Mouse (Mus musculus): ENCODE results near the gene Arl15. TPM values are rescaled to one million over a fixed set of nuclear protein-coding genes. Genes with fewer than 3 reads are reported as not detected.

Arl15 gene
- total RNA-seq, 2 experiments from 2014 or later = 4.6 to 6.2 TPM

GRCm38 (mm10) chr13:113935697-113936096 is 141.4 kb downstream of the Arl15 start:
- no peak for DNase-seq
- no peak for TF ChIP-seq CTCF (IDR thresholded peaks at IDR 0.05)
- Histone ChIP-seq H3K4me3 (no peak overlapping the region), H3K27ac (no peak overlapping the region)
- intact Hi-C loops (cut with DNase I) = no loop called here

GRCm38 (mm10) chr13:113937231-113937630 is 142.9 kb downstream of the Arl15 start:
- no peak for DNase-seq
- TF ChIP-seq CTCF (IDR thresholded peaks at IDR 0.05) = no peak

GRCm38 (mm10) chr13:113938561-113938960 is 144.3 kb downstream of the Arl15 start:
- intact Hi-C loops (cut with DNase I) = no loop called here
- TF ChIP-seq CTCF (IDR thresholded peaks at IDR 0.05) = no peak
- no peak overlapping the region for H3K4me3 ChIP-seq
- peak overlapping the region; percentile 35; the same call in 1 of the 2 replicates for H3K27ac ChIP-seq
- DNase-seq = peak; percentile 28

More at GRCm38 (mm10) chr13:113937231-113937630, 142.9 kb downstream of the Arl15 start:
- Histone ChIP-seq H3K4me3 (no peak overlapping the region), H3K27ac (no peak overlapping the region)
- intact Hi-C loops (cut with DNase I) = no loop called here

- H3K27ac ChIP-seq = peak overlapping the region; percentile 35
- intact Hi-C loops (cut with DNase I) = no loop called here
- H3K4me3 ChIP-seq = no peak overlapping the region
- no peak for DNase-seq
- TF ChIP-seq CTCF (IDR thresholded peaks at IDR 0.05) = no peak
These were observed 144.8 kb downstream of the Arl15 start for GRCm38 (mm10) chr13:113939097-113939496.

- no peak for TF ChIP-seq CTCF (IDR thresholded peaks at IDR 0.05)
- intact Hi-C loops (cut with DNase I) = no loop called here
- peak overlapping the region; percentile 35 for H3K27ac ChIP-seq
- H3K4me3 ChIP-seq = no peak overlapping the region
- DNase-seq = peak; percentile 59
These were observed 145.4 kb downstream of the Arl15 start for GRCm38 (mm10) chr13:113939681-113940080.

- peak; percentile 38 for DNase-seq
- no peak overlapping the region for H3K4me3 ChIP-seq
- no peak for TF ChIP-seq CTCF (IDR thresholded peaks at IDR 0.05)
- H3K27ac ChIP-seq = peak overlapping the region; percentile 16; the same call in 1 of the 2 replicates
- intact Hi-C loops (cut with DNase I) = no loop called here
These were observed 145.8 kb downstream of the Arl15 start for GRCm38 (mm10) chr13:113940151-113940550.

- Histone ChIP-seq H3K4me3 (no peak overlapping the region), H3K27ac (no peak overlapping the region)
- DNase-seq = no peak
- intact Hi-C loops (cut with DNase I) = no loop called here
- no peak for TF ChIP-seq CTCF (IDR thresholded peaks at IDR 0.05)
These were observed 147.6 kb downstream of the Arl15 start for GRCm38 (mm10) chr13:113941943-113942342.

GRCm38 (mm10) chr13:113947546-113947945 is 153.2 kb downstream of the Arl15 start:
- Histone ChIP-seq H3K4me3 (no peak overlapping the region), H3K27ac (no peak overlapping the region)
- DNase-seq = no peak
- TF ChIP-seq CTCF (IDR thresholded peaks at IDR 0.05) = no peak
- intact Hi-C loops (cut with DNase I) = no loop called here

GRCm38 (mm10) chr13:113949708-113950107 is 155.4 kb downstream of the Arl15 start:
- no peak for TF ChIP-seq CTCF (IDR thresholded peaks at IDR 0.05)
- H3K4me3 ChIP-seq = no peak overlapping the region
- DNase-seq = peak; percentile 70
- H3K27ac ChIP-seq = peak overlapping the region; percentile 62
- intact Hi-C loops (cut with DNase I) = no loop called here

- intact Hi-C loops (cut with DNase I) = no loop called here
- TF ChIP-seq CTCF (IDR thresholded peaks at IDR 0.05) = no peak
- H3K27ac ChIP-seq = peak overlapping the region; percentile 62
- peak overlapping the region; percentile 15; the same call in 1 of the 2 replicates for H3K4me3 ChIP-seq
- peak; percentile 40 for DNase-seq
These were observed 155.8 kb downstream of the Arl15 start for GRCm38 (mm10) chr13:113950131-113950530.

GRCm38 (mm10) chr13:113957438-113957837 is 163.1 kb downstream of the Arl15 start:
- no peak for TF ChIP-seq CTCF (IDR thresholded peaks at IDR 0.05)
- Histone ChIP-seq H3K27ac (no peak overlapping the region), H3K4me3 (no peak overlapping the region)
- intact Hi-C loops (cut with DNase I) = no loop called here
- DNase-seq = no peak

- no peak for DNase-seq
- intact Hi-C loops (cut with DNase I) = no loop called here
- TF ChIP-seq CTCF (IDR thresholded peaks at IDR 0.05) = no peak
- no peak overlapping the region for H3K4me3 ChIP-seq
- no peak overlapping the region for H3K27ac ChIP-seq
These were observed 170.6 kb downstream of the Arl15 start for GRCm38 (mm10) chr13:113964945-113965344.

- intact Hi-C loops (cut with DNase I) = no loop called here
- no peak overlapping the region for H3K4me3 ChIP-seq
- DNase-seq = no peak
- H3K27ac ChIP-seq = no peak overlapping the region
- no peak for TF ChIP-seq CTCF (IDR thresholded peaks at IDR 0.05)
These were observed 176.4 kb downstream of the Arl15 start for GRCm38 (mm10) chr13:113970706-113971105.

GRCm38 (mm10) chr13:113972401-113972800 is 178.1 kb downstream of the Arl15 start:
- DNase-seq = no peak
- TF ChIP-seq CTCF (IDR thresholded peaks at IDR 0.05) = no peak
- intact Hi-C loops (cut with DNase I) = no loop called here
- Histone ChIP-seq H3K27ac (no peak overlapping the region), H3K4me3 (no peak overlapping the region)
